Mouse (Mus musculus): ENCODE results near the gene Rem1.

Gene Rem1

GRCm38 (mm10) chr2:152674148-152674547 lies 47.4 kb downstream of the Rem1 start:
- no peak for DNase-seq (ENCODE audit: low spot score in 2 of 2)

- no peak for DNase-seq (ENCODE audit: low spot score in 2 of 2)
These were observed 48.6 kb downstream of the Rem1 start for GRCm38 (mm10) chr2:152675252-152675791.

GRCm38 (mm10) chr2:152678302-152678701 lies 51.6 kb downstream of the Rem1 start:
- peak in 1 of 2 experiments; percentile 49 for DNase-seq (ENCODE audit: low spot score in 2 of 2)

- no peak for DNase-seq (ENCODE audit: low spot score in 2 of 2)
These were observed 52.2 kb downstream of the Rem1 start for GRCm38 (mm10) chr2:152678925-152679324.

- DNase-seq (ENCODE audit: low spot score in 2 of 2) = no peak
These were observed 53.1 kb downstream of the Rem1 start for GRCm38 (mm10) chr2:152679701-152680355.

GRCm38 (mm10) chr2:152683086-152683485 lies 56.3 kb downstream of the Rem1 start:
- no peak for DNase-seq (ENCODE audit: low spot score in 2 of 2)

Measured in right cerebral cortex, adult 2 months (tissue).